Mouse (Mus musculus) midbrain, postnatal 0 days (tissue): ENCODE data around the gene Actl7a. TPM values are rescaled to one million over a fixed set of nuclear protein-coding genes. Genes with fewer than 3 reads are reported as not detected.

ENCODE experiments used
- ATAC-seq: fragments of 200-750 bp; cut with Nextera tagmentation; 2 replicates; pipeline ENCODE4 v1.8.0; 2017; ENCODE audit warnings: moderate number of reproducible peaks, mild to moderate bottlenecking, moderate TSS enrichment, moderate library complexity; ENCODE audit not compliant: low FRiP score
- DNase-seq: peaks from one replicate; pipeline ENCODE4 v3.0.0-alpha.2; 2015; ENCODE audit warnings: low spot score
- H3K27ac ChIP-seq: fragments of 300-500 bp; sonication (generic); 2 replicates; pipeline ENCODE4 v1.5.1; 2014; ENCODE audit warnings: low read depth, mild to moderate bottlenecking, low read length, mixed read lengths
- H3K27me3 ChIP-seq: fragments of 300-500 bp; sonication (generic); 2 replicates; pipeline ENCODE4 v1.6.1; 2014; ENCODE audit warnings: low read length, control low read depth, mixed read lengths; ENCODE audit not compliant: insufficient read depth
- H3K36me3 ChIP-seq: fragments of 300-500 bp; sonication (generic); 2 replicates; pipeline ENCODE4 v1.6.1; 2014; ENCODE audit warnings: low read length, control low read depth, mixed read lengths; ENCODE audit not compliant: insufficient read depth
- H3K4me1 ChIP-seq: fragments of 300-500 bp; sonication (generic); 2 replicates; pipeline ENCODE4 v1.6.1; 2014; ENCODE audit warnings: mild to moderate bottlenecking, control low read depth, antibody characterized with exemption, low read length, mixed read lengths; ENCODE audit not compliant: insufficient read depth
- H3K4me2 ChIP-seq: fragments of 300-500 bp; sonication (generic); 2 replicates; pipeline ENCODE4 v1.6.1; 2014; ENCODE audit warnings: low read depth, mild to moderate bottlenecking, low read length, mixed read lengths; ENCODE audit not compliant: poor library complexity, severe bottlenecking
- H3K4me3 ChIP-seq: fragments of 300-500 bp; sonication (generic); 2 replicates; pipeline ENCODE4 v1.5.1; 2014; ENCODE audit warnings: low read depth, mild to moderate bottlenecking, low read length, moderate library complexity
- H3K9ac ChIP-seq: fragments of 300-500 bp; sonication (generic); replicated peaks from 2 replicates; pipeline ENCODE4 v1.6.1; 2014; ENCODE audit warnings: mild to moderate bottlenecking, low read length, moderate library complexity, mixed read lengths; ENCODE audit not compliant: poor library complexity, severe bottlenecking
- H3K9me3 ChIP-seq: fragments of 300-500 bp; sonication (generic); 2 replicates; pipeline ENCODE4 v1.6.1; 2016; ENCODE audit warnings: low read length, control low read depth
- CTCF ChIP-seq: IDR thresholded peaks from 2 replicates; pipeline ENCODE4 v1.5.1; 2016; ENCODE audit warnings: antibody characterized with exemption, mild to moderate bottlenecking
- WGBS: fragments of 180-500 bp; shearing (Covaris S2); extraction: QIAGEN DNeasy Blood & Tissue Kit; methylation state at CpG from one replicate; pipeline ENCODE4 v1.1.7; 2014; 5-methylcytosine and 5-hydroxymethylcytosine counted together
- polyA plus RNA-seq: library from polyadenylated mRNA; unstranded; fragments of >200 nt; fragmentation: Nextera tagmentation; extraction: Ambion mirVana; gene quantifications from 2 replicates; pipeline ENCODE4 v1.2.1, GENCODE M21; 2015
- total RNA-seq: library from RNA; depleted of rRNA; stranded (reverse); fragments of >200 nt; gene quantifications from 2 replicates; pipeline ENCODE4 v1.2.3, GENCODE M21; 2014; rRNA removed

The Actl7a gene
- total and polyA plus RNA-seq, 2 experiments from 2014 or later: not detected

- 96% methylated on average over 7 of the region's 7 CpGs for WGBS
- Histone ChIP-seq H3K4me3 (no peak overlapping the region), H3K9me3 (no peaks in the 10 kb centered on the region), H3K36me3 (peaks cover 81% of the 10 kb centered on the region), H3K4me2 (no peak overlapping the region), H3K27me3 (no peaks in the 10 kb centered on the region), H3K4me1 (no peaks in the 10 kb centered on the region), H3K27ac (no peak overlapping the region), H3K9ac (no peak overlapping the region)
- TF ChIP-seq CTCF: no peak
- DNase-seq (no peak), ATAC-seq (no peak)
Measured at GRCm38 (mm10) chr4:56768913-56769312, 25.7 kb downstream of the Actl7a start.

GRCm38 (mm10) chr4:56771065-56771464, 27.9 kb downstream of the Actl7a start:
- H3K9ac ChIP-seq: no peak overlapping the region
- DNase-seq: no peak
- no peak overlapping the region for H3K27ac ChIP-seq
- peaks cover 78% of the 10 kb centered on the region for H3K36me3 ChIP-seq
- no peaks in the 10 kb centered on the region for H3K27me3 ChIP-seq
- no peaks in the 10 kb centered on the region for H3K9me3 ChIP-seq
- no peak overlapping the region for H3K4me2 ChIP-seq
- ATAC-seq: no peak
- H3K4me3 ChIP-seq: no peak overlapping the region
- TF ChIP-seq CTCF: no peak
- 88% methylated on average over 1 of the region's 1 CpGs for WGBS
- no peaks in the 10 kb centered on the region for H3K4me1 ChIP-seq

DNA sequence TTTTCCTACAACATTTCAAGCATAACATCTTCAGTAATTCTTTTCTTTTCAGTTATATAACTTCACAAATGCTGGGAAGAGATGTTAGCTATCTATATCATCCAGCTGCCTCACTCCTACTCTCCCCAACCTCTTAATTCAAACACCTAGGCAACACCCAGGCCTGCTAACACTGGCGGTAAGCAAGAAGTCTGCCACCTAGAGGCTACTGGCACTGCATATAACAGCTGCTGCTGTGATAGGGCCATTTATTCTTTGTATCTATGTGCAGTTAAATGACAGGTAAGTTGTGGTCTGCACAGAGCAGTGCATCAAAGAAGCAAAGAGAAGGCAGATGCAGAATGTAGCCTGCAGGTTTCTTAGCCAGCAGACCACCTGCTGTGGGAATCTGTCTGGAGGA, 48.2 kb downstream of the Actl7a start:
- TF ChIP-seq CTCF: peak; percentile 71
- Histone ChIP-seq H3K9me3 (no peaks in the 10 kb centered on the region), H3K27ac (no peak overlapping the region), H3K4me2 (no peak overlapping the region), H3K4me3 (no peak overlapping the region), H3K36me3 (peaks cover 76% of the 10 kb centered on the region), H3K27me3 (no peaks in the 10 kb centered on the region), H3K9ac (no peak overlapping the region), H3K4me1 (no peaks in the 10 kb centered on the region)
- ATAC-seq (peak; percentile 62; the same call in 1 of the 2 replicates), DNase-seq (peak; percentile 57)
- whole genome bisulfite sequencing: 35% methylated on average over 1 of the region's 1 CpGs

Other genes starting within 250 kb of the Actl7a start
- gene Gm26657, start 3.3 kb upstream of the Actl7a start, total RNA-seq: not detected in 2 replicates
- gene Gm26657, start 3.3 kb upstream of the Actl7a start, polyA plus RNA-seq: not detected in 2 replicates
- gene Actl7b, start 2.0 kb upstream of the Actl7a start, total RNA-seq: 0.16 and 0.47 TPM in 2 replicates
- gene Actl7b, start 2.0 kb upstream of the Actl7a start, polyA plus RNA-seq: not detected in 2 replicates
- 89.2 and 93.9 TPM in 2 replicates for gene Elp1, start 58.9 kb downstream of the Actl7a start, total RNA-seq
- 51.4 and 53.6 TPM in 2 replicates for gene Elp1, start 58.9 kb downstream of the Actl7a start, polyA plus RNA-seq
- 7.5 and 12.2 TPM in 2 replicates for gene Fam206a, start 58.9 kb downstream of the Actl7a start, total RNA-seq
- gene Fam206a, start 58.9 kb downstream of the Actl7a start, polyA plus RNA-seq: 10.0 and 10.6 TPM in 2 replicates
- gene Ctnnal1, start 121.8 kb downstream of the Actl7a start, total RNA-seq: 8.1 and 19.7 TPM in 2 replicates
- gene Ctnnal1, start 121.8 kb downstream of the Actl7a start, polyA plus RNA-seq: 8.0 and 13.0 TPM in 2 replicates
- gene Tmem245, start 204.0 kb downstream of the Actl7a start, total RNA-seq: 27.0 and 29.6 TPM in 2 replicates
- 10.4 and 11.2 TPM in 2 replicates for gene Tmem245, start 204.0 kb downstream of the Actl7a start, polyA plus RNA-seq
- gene Frrs1l, start 247.0 kb downstream of the Actl7a start, total RNA-seq: 36.8 and 37.9 TPM in 2 replicates
- 17.9 and 21.2 TPM in 2 replicates for gene Frrs1l, start 247.0 kb downstream of the Actl7a start, polyA plus RNA-seq